Mouse (Mus musculus) neutrophil, adult 5-6 weeks (primary cell): ENCODE results near the gene Sppl3. TPM values are rescaled to one million over a fixed set of nuclear protein-coding genes. Genes with fewer than 3 reads are reported as not detected.

Experiments
- ATAC-seq: fragments of 151-379, 151-347 bp; 2 replicates; pipeline ENCODE4 v1.8.0; 2017; ENCODE audit warnings: mild to moderate bottlenecking, moderate TSS enrichment; ENCODE audit not compliant: insufficient number of reproducible peaks, poor library complexity, low FRiP score, severe bottlenecking; ENCODE audit errors: extremely low read depth
- total RNA-seq: library from RNA; stranded (forward); fragments of 200-1000 nt; gene quantifications from 2 replicates; pipeline ENCODE4 v1.2.3, GENCODE M21; 2017

The Sppl3 gene
- 31.2 and 34.7 TPM in 2 replicates for total RNA-seq

GRCm38 (mm10) chr5:115010577-115011216 is at the start of gene Sppl3:
Sppl3 (plus strand) TSS chr5:115011137.
- ATAC-seq: peak; percentile 54

GRCm38 (mm10) chr5:114961590-114962360 is 49.2 kb upstream of the Sppl3 start:
- no peak for ATAC-seq

- no peak for ATAC-seq
These were observed 46.5 kb upstream of the Sppl3 start for GRCm38 (mm10) chr5:114964315-114964966.

- ATAC-seq: no peak
These were observed 45.7 kb upstream of the Sppl3 start for GRCm38 (mm10) chr5:114964967-114965898.

GRCm38 (mm10) chr5:114967523-114968268 is 43.2 kb upstream of the Sppl3 start:
- ATAC-seq: peak; percentile 45; the same call in 1 of the 2 replicates

GRCm38 (mm10) chr5:114968651-114969050 is 42.3 kb upstream of the Sppl3 start:
- no peak for ATAC-seq

GRCm38 (mm10) chr5:114969064-114969463 is 41.9 kb upstream of the Sppl3 start:
- no peak for ATAC-seq

- no peak for ATAC-seq
These were observed 41.2 kb upstream of the Sppl3 start for GRCm38 (mm10) chr5:114969609-114970215.

GRCm38 (mm10) chr5:114970824-114971227 is 40.1 kb upstream of the Sppl3 start, which contains the start of gene Hnf1a:
Hnf1a (minus strand) TSS chr5:114971094.
- no peak for ATAC-seq

- ATAC-seq: no peak
These were observed 38.7 kb upstream of the Sppl3 start for GRCm38 (mm10) chr5:114972201-114972600.

- no peak for ATAC-seq
These were observed 37.8 kb upstream of the Sppl3 start for GRCm38 (mm10) chr5:114973131-114973530.

GRCm38 (mm10) chr5:114976935-114977334 is 34.0 kb upstream of the Sppl3 start:
- no peak for ATAC-seq

- no peak for ATAC-seq
These were observed 32.5 kb upstream of the Sppl3 start for GRCm38 (mm10) chr5:114978473-114978872.

- ATAC-seq: no peak
These were observed 32.1 kb upstream of the Sppl3 start for GRCm38 (mm10) chr5:114978888-114979249.

- ATAC-seq: peak; percentile 69
These were observed 31.5 kb upstream of the Sppl3 start for GRCm38 (mm10) chr5:114979250-114980121.

GRCm38 (mm10) chr5:114980122-114980748 is 30.7 kb upstream of the Sppl3 start:
- ATAC-seq: no peak
